Mouse (Mus musculus) midbrain, postnatal 0 days (tissue): Measurements from ENCODE around the gene Wnt1. TPM values are rescaled to one million over a fixed set of nuclear protein-coding genes. Genes with fewer than 3 reads are reported as not detected.

ENCODE experiments used
- ATAC-seq: fragments of 200-750 bp; cut with Nextera tagmentation; 2 replicates; pipeline ENCODE4 v1.8.0; 2017; ENCODE audit warnings: moderate number of reproducible peaks, mild to moderate bottlenecking, moderate TSS enrichment, moderate library complexity; ENCODE audit not compliant: low FRiP score
- DNase-seq: peaks from one replicate; pipeline ENCODE4 v3.0.0-alpha.2; 2015; ENCODE audit warnings: low spot score
- H3K27ac ChIP-seq: fragments of 300-500 bp; sonication (generic); 2 replicates; pipeline ENCODE4 v1.5.1; 2014; ENCODE audit warnings: low read depth, mild to moderate bottlenecking, low read length, mixed read lengths
- H3K27me3 ChIP-seq: fragments of 300-500 bp; sonication (generic); 2 replicates; pipeline ENCODE4 v1.6.1; 2014; ENCODE audit warnings: low read length, control low read depth, mixed read lengths; ENCODE audit not compliant: insufficient read depth
- H3K36me3 ChIP-seq: fragments of 300-500 bp; sonication (generic); 2 replicates; pipeline ENCODE4 v1.6.1; 2014; ENCODE audit warnings: low read length, control low read depth, mixed read lengths; ENCODE audit not compliant: insufficient read depth
- H3K4me1 ChIP-seq: fragments of 300-500 bp; sonication (generic); 2 replicates; pipeline ENCODE4 v1.6.1; 2014; ENCODE audit warnings: mild to moderate bottlenecking, control low read depth, antibody characterized with exemption, low read length, mixed read lengths; ENCODE audit not compliant: insufficient read depth
- H3K4me2 ChIP-seq: fragments of 300-500 bp; sonication (generic); 2 replicates; pipeline ENCODE4 v1.6.1; 2014; ENCODE audit warnings: low read depth, mild to moderate bottlenecking, low read length, mixed read lengths; ENCODE audit not compliant: poor library complexity, severe bottlenecking
- H3K4me3 ChIP-seq: fragments of 300-500 bp; sonication (generic); 2 replicates; pipeline ENCODE4 v1.5.1; 2014; ENCODE audit warnings: low read depth, mild to moderate bottlenecking, low read length, moderate library complexity
- H3K9ac ChIP-seq: fragments of 300-500 bp; sonication (generic); replicated peaks from 2 replicates; pipeline ENCODE4 v1.6.1; 2014; ENCODE audit warnings: mild to moderate bottlenecking, low read length, moderate library complexity, mixed read lengths; ENCODE audit not compliant: poor library complexity, severe bottlenecking
- H3K9me3 ChIP-seq: fragments of 300-500 bp; sonication (generic); 2 replicates; pipeline ENCODE4 v1.6.1; 2016; ENCODE audit warnings: low read length, control low read depth
- CTCF ChIP-seq: IDR thresholded peaks from 2 replicates; pipeline ENCODE4 v1.5.1; 2016; ENCODE audit warnings: antibody characterized with exemption, mild to moderate bottlenecking
- WGBS: fragments of 180-500 bp; shearing (Covaris S2); extraction: QIAGEN DNeasy Blood & Tissue Kit; methylation state at CpG from one replicate; pipeline ENCODE4 v1.1.7; 2014; 5-methylcytosine and 5-hydroxymethylcytosine counted together
- polyA plus RNA-seq: library from polyadenylated mRNA; unstranded; fragments of >200 nt; fragmentation: Nextera tagmentation; extraction: Ambion mirVana; gene quantifications from 2 replicates; pipeline ENCODE4 v1.2.1, GENCODE M21; 2015
- total RNA-seq: library from RNA; depleted of rRNA; stranded (reverse); fragments of >200 nt; gene quantifications from 2 replicates; pipeline ENCODE4 v1.2.3, GENCODE M21; 2014

Wnt1 gene
- total and polyA plus RNA-seq, 2 experiments from 2014 or later = 0.33 to 0.81 TPM

GRCm38 (mm10) chr15:98833281-98833680 lies 43.6 kb downstream of the Wnt1 start:
- DNase-seq (no peak), ATAC-seq (no peak)
- Histone ChIP-seq H3K4me1 (0 out of 2 replicates have a peak, but pooled peaks cover 3% of the 10 kb centered on the region), H3K4me3 (no peak overlapping the region), H3K4me2 (no peak overlapping the region), H3K36me3 (peaks cover 48% of the 10 kb centered on the region), H3K27ac (no peak overlapping the region), H3K27me3 (no peaks in the 10 kb centered on the region), H3K9ac (no peak overlapping the region), H3K9me3 (no peaks in the 10 kb centered on the region)
- no peak for TF ChIP-seq CTCF
- 91% methylated on average over 11 of the region's 11 CpGs for WGBS

GRCm38 (mm10) chr15:98834059-98834458 lies 44.4 kb downstream of the Wnt1 start:
- DNase-seq = no peak
- Histone ChIP-seq H3K27me3 (no peaks in the 10 kb centered on the region), H3K27ac (no peak overlapping the region), H3K4me1 (0 out of 2 replicates have a peak, but pooled peaks cover 3% of the 10 kb centered on the region), H3K9ac (no peak overlapping the region), H3K4me3 (no peak overlapping the region), H3K36me3 (peaks cover 54% of the 10 kb centered on the region), H3K9me3 (no peaks in the 10 kb centered on the region), H3K4me2 (no peak overlapping the region)
- no peak for ATAC-seq
- 89% methylated on average over 13 of the region's 13 CpGs for WGBS
- no peak for TF ChIP-seq CTCF

GRCm38 (mm10) chr15:98835291-98835690 lies 45.6 kb downstream of the Wnt1 start:
- no peak overlapping the region for H3K9ac ChIP-seq
- ATAC-seq (no peak), DNase-seq (no peak)
- H3K27me3 ChIP-seq = no peaks in the 10 kb centered on the region
- no peaks in the 10 kb centered on the region for H3K4me1 ChIP-seq
- H3K27ac ChIP-seq = no peak overlapping the region
- H3K36me3 ChIP-seq = peaks cover 66% of the 10 kb centered on the region
- H3K4me2 ChIP-seq = no peak overlapping the region
- no peak for TF ChIP-seq CTCF
- no peaks in the 10 kb centered on the region for H3K9me3 ChIP-seq
- 92% methylated on average over 14 of the region's 14 CpGs for WGBS
- no peak overlapping the region for H3K4me3 ChIP-seq

GRCm38 (mm10) chr15:98837006-98837742 lies 47.5 kb downstream of the Wnt1 start:
- H3K9me3 ChIP-seq = no peaks in the 10 kb centered on the region
- ATAC-seq (no peak), DNase-seq (no peak)
- no peak overlapping the region for H3K4me2 ChIP-seq
- no peaks in the 10 kb centered on the region for H3K27me3 ChIP-seq
- H3K9ac ChIP-seq = no peak overlapping the region
- no peak overlapping the region for H3K27ac ChIP-seq
- no peak overlapping the region for H3K4me3 ChIP-seq
- 93% methylated on average over 21 of the region's 21 CpGs for WGBS
- TF ChIP-seq CTCF = no peak
- no peaks in the 10 kb centered on the region for H3K4me1 ChIP-seq
- peaks cover 84% of the 10 kb centered on the region for H3K36me3 ChIP-seq

- Histone ChIP-seq H3K4me2 (no peak overlapping the region), H3K27ac (no peak overlapping the region), H3K27me3 (no peaks in the 10 kb centered on the region), H3K9me3 (no peaks in the 10 kb centered on the region), H3K4me3 (no peak overlapping the region), H3K4me1 (no peaks in the 10 kb centered on the region), H3K36me3 (peaks cover 89% of the 10 kb centered on the region), H3K9ac (no peak overlapping the region)
- no peak for TF ChIP-seq CTCF
- DNase-seq (no peak), ATAC-seq (no peak)
- WGBS = 78% methylated on average over 4 of the region's 4 CpGs
Measured at GRCm38 (mm10) chr15:98837743-98838103, 48.1 kb downstream of the Wnt1 start.

GRCm38 (mm10) chr15:98839161-98839560 lies 49.5 kb downstream of the Wnt1 start:
- Histone ChIP-seq H3K4me1 (no peaks in the 10 kb centered on the region), H3K4me3 (no peak overlapping the region), H3K4me2 (no peak overlapping the region), H3K27me3 (no peaks in the 10 kb centered on the region), H3K9ac (no peak overlapping the region), H3K36me3 (peaks cover 92% of the 10 kb centered on the region), H3K9me3 (no peaks in the 10 kb centered on the region), H3K27ac (no peak overlapping the region)
- WGBS = 93% methylated on average over 14 of the region's 14 CpGs
- no peak for DNase-seq
- TF ChIP-seq CTCF = no peak
- ATAC-seq = no peak
